Mouse (Mus musculus): ENCODE measurements at regions not wholly inside any gene's neighbourhood (a gene's known extent, or its start where the extent isn't known, plus 50 kb on each side); places are given as distances from the start of the nearest gene placed in this dataset.

DNA sequence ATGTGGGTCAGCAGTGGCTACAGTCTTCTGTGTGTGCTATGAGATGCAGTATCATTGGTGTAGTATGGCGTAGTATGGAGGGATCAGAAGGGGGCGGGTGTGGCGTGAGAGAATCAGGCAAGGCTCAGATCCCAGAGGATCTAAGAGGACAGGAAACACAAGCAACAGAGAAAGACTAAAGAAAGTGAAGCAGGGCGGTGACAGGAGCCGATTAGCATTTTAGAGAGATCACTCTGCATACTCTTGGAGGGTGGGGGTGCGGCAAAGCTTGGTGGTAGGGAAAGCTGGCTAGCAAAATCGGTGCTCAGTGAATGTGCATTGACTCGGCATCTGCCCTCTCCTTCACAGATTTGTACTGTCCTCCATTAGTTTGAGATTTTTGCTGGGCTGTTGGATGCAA, 93.1 kb upstream of the Mphosph6 start:
- no peak for DNase-seq (ENCODE audit: low read depth)

DNA sequence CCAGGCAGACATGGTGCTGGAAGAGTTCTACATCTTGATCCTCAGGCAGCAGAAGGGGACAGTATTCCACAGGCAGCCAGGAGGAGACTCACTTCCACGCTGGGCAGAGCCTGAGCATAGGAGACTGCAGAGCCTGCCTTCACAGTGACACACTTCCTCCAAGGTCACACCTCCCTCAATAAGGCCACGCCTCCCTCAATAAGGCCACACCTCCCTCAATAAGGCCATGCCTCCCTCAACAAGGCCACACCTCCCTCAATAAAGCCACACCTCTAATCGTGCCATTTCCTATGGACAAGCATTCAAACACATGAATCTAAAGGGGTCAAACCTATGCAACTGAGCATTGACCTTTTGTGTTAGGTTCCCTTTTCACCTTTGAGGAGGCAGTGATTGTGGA, 88.5 kb upstream of the Mphosph6 start:
- DNase-seq (ENCODE audit: low read depth) = no peak

GRCm38 (mm10) chr8:117881414-117881973, 79.8 kb upstream of the Mphosph6 start:
- DNase-seq (ENCODE audit: low read depth) = no peak

DNA sequence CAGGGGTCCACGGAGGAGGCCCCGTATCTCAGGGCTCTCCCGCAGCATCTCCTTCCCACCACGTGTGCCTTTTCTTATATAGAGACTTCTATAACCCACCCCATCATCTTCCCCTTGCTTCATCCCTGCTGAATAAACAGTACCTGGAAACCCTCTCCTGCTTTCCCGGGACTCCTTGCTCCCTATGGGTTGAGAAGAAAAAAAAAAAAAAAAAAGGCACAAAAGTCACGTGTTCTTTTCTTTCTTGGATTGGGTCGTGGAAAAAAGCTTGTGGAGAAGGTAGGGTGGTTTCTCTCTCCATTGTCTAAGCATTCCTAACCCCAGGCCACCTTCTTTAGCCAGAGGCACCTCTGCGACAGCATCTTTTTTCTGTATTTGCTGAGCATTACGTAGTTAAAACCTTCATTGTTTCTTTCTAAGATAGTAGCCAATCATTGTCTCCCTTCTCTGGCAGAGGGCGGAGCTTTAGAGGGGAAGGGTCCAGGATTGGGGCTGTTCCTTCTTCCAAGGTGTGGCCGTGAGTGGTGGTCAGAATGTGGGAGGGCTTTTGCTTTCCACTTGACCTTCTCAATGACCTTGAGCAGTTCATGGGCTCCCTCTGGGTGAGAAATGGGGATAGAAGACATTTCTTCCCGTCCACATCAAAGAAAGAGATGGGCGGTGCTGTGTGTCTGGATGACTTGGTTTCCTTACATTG, 78.7 kb upstream of the Mphosph6 start:
- DNase-seq (ENCODE audit: low read depth) = no peak

GRCm38 (mm10) chr8:117873611-117874010, 71.9 kb upstream of the Mphosph6 start:
- DNase-seq (ENCODE audit: low read depth) = no peak

DNA sequence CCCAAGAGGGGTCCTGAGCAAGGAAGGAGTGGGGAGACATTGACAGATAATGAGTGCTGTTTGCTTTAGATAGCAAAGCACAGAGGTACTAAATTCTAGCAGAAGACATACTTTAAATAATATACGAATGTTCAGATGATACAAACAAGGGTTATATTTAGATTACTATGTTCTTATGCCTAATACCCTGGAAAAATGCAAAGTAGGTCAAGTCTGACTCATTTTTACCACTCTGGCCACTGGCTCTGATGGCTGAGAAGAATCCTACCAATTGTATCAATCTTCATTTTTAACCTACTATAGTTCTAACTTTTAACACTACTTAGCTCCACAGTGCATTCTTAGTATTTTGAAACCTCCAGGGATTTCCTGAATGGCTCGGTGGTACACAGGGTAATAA, 65.4 kb upstream of the Mphosph6 start:
- DNase-seq (ENCODE audit: low read depth) = no peak

DNA sequence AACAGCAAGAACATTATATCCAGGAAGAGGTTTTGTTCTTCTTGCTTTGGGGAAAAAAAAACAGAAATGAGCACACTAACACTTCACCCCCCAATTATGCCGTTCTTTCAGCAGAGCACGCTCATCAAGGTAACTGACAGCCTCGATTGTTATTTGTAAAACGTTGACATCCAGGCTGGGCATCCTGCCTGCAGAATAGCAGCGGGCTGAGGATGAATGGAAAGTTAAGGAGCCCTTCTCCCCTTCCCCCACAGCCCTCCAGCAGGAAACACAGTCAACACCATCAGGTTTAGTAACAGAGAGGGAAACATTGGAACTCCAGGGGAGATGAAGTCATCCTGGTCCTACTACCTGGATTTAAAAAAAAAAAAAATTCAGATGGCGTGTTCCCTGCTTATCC, 63.3 kb upstream of the Mphosph6 start:
- DNase-seq (ENCODE audit: low read depth) = no peak

- peak; percentile 49 for DNase-seq (ENCODE audit: low read depth)
Measured at GRCm38 (mm10) chr8:117863837-117864236, 62.1 kb upstream of the Mphosph6 start.

DNA sequence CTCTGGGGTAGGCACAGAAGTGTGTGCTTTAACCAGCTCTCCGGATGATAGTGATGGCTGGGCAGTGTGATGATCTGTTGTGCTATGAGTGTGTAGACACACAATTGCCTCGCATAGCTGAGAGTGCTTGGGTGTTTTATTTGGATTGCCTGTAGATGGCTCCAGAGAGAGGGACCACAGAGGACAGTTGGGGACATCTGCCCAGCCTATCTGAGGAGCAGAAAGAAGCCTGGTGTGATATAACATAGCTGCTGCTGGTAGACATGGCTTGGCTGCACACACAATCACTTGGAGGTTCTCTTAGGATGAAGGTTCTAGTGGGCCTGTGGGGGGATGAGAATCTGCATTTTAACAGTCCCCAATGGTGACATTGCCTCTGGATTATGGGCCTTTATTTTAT, 60.6 kb upstream of the Mphosph6 start:
- DNase-seq (ENCODE audit: low read depth) = no peak

DNA sequence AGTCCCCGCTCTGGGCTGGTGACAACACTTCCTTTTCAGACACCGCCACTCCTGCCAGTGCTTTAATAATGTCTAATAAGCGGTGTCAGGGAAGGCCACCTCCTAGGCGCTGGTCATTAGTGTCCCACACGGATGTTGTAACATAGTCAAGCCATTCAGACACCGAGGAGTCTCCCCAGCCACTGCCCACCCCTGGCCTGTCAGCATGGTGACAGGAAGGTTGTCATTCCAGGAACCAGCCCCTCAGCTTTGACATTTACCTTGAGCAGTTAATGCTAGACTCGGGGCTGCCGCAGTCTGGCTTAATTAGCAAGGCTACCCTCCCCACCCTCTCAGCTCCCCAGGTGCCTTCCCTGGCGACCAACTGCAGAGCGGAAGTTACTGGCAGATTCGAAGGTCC, 58.0 kb upstream of the Mphosph6 start:
- no peak for DNase-seq (ENCODE audit: low read depth)

DNA sequence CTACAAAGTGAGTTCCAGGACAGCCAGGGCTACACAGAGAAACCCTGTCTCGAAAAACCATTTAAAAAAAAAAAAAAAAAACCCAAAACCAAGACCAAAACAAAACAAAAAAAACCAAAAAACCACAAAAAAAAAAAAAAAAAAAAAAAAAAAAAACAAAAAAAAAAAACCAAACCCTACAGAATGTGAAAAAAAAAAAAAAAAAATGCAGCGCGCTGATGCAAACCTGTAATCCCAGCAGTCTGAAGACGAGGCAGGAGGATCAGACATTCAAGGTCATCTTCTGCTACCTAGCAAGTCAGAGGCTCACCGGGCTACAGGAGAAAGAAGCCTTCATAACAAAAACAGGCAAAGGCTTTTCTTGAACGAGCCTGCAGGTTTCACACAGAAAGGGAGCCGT, 57.4 kb upstream of the Mphosph6 start:
- DNase-seq (ENCODE audit: low read depth) = no peak

DNA sequence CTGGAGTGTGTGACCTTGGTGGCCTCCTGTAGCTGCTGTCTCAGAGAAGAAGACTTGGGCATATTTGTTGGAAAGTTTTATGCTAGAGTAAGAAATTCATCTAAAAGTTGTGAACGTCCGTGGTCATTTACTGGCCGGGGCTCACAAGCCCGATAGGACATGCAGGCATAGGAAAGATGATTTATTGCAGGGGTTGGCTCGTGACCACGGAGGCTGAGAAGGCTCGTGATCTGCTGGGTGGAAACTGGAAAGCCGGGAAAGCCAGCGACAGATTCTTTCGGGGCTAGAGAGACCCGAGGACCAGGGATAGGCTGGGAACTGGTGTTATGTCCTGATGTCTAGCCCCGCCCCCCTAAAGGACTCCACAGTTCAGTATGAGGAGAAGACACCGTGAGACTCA, 54.4 kb upstream of the Mphosph6 start:
- DNase-seq (ENCODE audit: low read depth) = no peak

DNA sequence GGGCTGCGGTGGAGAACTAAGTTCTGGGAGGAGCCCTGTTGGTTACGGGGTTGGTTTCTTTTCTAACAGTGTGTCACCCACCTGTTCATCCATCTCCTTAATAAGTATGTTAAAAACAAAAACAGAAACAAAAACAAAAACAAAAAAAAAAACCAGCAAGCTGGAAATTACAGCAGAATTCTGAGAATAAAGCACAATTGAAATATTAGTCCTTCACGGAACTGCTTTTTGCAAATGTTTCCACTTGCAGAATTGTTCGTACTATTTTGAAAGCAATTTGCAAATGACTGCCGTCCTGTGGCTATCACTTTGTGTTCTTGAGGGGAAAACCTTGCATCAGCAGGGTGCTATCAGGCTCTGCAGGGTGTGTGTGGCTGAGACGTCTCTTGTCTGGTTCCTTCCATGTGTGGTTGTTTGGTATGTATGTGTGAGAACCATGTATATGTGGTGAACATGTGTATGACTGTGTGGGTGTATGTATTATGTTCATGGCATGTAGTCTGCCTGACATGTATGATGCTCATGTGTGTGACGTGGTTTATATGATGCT, 53.3 kb upstream of the Mphosph6 start:
- no peak for DNase-seq (ENCODE audit: low read depth)

DNA sequence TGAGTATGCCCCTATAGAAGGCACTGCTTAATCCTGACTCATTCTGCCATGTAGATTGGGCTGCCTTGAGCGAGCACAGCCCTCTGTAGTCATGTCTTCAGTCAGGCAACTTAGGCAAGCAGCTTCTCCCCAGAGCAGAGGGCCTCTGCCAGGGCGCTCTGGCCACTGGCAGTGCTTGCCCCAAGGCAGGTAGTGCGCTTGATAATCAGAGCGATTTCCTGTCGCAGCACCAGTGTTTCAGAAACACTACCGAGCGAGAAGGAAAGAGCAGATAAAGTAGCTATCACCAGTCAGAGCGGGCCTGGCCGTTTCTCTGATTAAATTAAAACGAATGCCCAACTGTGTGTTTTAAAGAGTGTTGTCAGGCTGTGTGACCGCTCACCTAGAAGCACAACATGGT, 52.6 kb upstream of the Mphosph6 start:
- no peak for DNase-seq (ENCODE audit: low read depth)

DNA sequence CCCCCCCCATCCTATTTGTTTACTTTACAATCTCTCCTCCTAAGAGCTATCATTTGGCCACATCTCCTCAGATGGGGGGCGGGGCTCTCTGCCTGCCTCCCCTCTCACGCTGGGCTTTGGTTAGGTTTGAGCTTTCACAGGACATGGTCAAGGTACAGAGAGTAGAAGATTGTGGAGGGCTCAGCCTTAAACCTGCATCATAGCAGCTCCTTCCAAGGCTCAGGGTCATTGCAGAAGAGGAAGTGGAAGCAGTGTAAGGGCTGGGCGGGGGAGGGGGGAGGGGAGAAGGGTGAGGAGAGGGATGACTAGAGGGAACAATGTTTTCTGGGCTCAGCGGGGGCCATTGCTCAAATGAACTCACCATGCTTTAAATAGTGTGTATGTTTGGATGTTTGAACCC, 51.7 kb upstream of the Mphosph6 start:
- peak; percentile 12 for DNase-seq (ENCODE audit: low read depth)

DNA sequence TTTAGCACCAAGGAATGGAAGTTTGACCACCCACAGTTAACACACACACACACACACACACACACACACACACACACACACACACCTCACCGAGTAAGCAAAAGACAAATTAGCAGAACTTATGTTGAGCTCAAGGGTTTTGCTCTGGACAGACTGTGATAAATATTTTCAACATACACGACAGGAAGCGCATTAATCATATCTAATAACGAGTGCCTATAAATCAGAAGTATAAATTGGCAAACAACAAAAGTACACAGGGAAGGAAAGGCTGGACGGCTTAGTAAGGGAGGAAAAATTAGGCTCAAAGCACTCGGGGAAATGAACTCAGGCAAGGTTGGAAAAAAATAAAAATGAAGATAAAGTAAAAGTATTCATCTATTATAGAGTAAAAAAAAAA, 50.8 kb upstream of the Mphosph6 start:
- no peak for DNase-seq (ENCODE audit: low read depth)
